Mouse (Mus musculus): ENCODE data around the gene Ppp2r3c.
"Not testable (repeated sequence)": the region's sequence is repeated elsewhere in the genome, so short reads cannot be mapped to it uniquely, and the experiment has no call there.

Gene Ppp2r3c

GRCm38 (mm10) chr12:55302485-55303441 lies at the start of gene Ppp2r3c:
Gene Ppp2r3c, minus strand, starts transcription at chr12:55302998.
- peak; percentile 90 for DNase-seq (ENCODE audit: low read depth, low spot score)

DNA sequence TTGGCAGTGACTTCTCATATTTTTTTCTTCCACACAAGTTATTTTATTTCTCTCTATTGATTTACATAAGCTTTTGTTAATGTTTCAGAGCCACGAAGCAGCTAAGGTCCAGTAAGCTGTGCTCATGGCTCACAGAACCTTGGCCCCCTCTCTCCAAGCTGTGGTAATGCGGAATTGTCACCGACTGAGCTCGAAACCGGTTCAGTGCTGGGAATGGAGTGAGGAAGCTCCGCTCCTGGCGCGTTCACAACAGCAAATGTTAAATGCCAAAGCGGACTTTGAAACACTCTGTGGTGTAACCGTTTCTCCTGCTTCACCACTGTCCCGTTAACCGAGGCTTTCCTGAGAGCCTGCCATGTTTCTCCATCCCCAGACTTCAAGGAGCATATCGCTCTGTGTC lies 41.8 kb upstream of the Ppp2r3c start:
- no peak for DNase-seq (ENCODE audit: low read depth, low spot score)

GRCm38 (mm10) chr12:55343998-55344397 lies 41.2 kb upstream of the Ppp2r3c start:
- DNase-seq (ENCODE audit: low read depth, low spot score): no peak

GRCm38 (mm10) chr12:55343045-55343444 lies 40.2 kb upstream of the Ppp2r3c start:
- not testable (repeated sequence) for DNase-seq (ENCODE audit: low read depth, low spot score)

DNA sequence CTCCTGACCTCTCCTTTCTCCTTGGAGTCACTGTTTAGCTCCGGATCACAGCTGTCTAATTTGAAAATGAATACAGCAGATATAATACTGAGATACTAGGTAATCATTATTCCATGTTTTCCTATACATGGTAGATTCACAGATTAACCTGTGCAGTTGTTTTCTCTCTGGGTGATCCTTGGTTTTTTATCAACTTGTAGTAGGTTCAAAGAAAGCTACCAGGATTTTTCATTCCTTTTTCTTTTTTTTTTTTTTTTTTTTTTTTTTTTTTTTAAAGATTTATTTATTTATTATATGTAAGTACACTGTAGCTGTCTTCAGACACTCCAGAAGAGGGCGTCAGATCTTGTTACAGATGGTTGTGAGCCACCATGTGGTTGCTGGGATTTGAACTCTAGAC lies 35.7 kb upstream of the Ppp2r3c start:
- not testable (repeated sequence) for DNase-seq (ENCODE audit: low read depth, low spot score)

- no peak for DNase-seq (ENCODE audit: low read depth, low spot score)
Observed at GRCm38 (mm10) chr12:55333662-55334061, 30.9 kb upstream of the Ppp2r3c start.

DNA sequence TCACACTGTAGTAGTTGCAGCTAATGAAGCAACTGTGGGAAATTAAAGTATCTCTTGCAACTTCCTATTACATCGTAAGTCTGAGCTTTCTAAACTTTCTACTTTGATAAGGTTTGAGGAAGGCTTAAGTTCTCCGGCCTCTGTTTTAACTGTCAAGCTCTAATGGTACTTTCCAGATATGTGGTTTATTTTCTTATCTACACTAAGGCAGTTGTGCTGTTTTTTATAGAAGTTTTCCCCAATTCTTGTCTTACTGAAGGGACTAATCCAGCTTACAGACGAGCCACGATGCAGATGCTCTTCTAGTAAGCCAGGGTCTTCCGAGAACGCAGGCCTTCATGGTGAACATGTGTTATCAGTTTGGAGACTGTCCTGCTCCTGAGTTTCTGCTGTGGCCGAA lies 26.6 kb upstream of the Ppp2r3c start:
- no peak for DNase-seq (ENCODE audit: low read depth, low spot score)

GRCm38 (mm10) chr12:55328784-55329183 lies 26.0 kb upstream of the Ppp2r3c start:
- DNase-seq (ENCODE audit: low read depth, low spot score): no peak

DNA sequence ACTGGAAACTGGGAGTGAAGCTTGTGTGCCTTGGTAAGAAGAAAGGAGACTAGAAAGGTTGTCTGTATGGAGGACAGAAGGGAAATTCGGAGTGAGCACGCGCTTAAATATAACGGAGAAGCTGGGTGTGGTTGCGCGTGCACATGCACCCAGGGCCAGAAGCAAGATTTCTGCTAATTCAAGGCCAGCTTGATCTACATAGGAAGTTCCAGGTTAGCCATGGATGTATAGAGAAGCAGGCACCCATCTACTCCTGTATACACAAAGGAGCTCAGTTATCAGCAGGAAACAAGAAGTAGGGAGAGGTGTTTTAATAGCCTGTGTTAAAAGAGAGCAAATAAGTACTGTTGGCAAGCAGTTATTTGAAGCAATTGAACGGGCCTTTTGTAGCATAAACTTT lies 22.9 kb upstream of the Ppp2r3c start:
- no peak for DNase-seq (ENCODE audit: low read depth, low spot score)

- DNase-seq (ENCODE audit: low read depth, low spot score): no peak
Observed at GRCm38 (mm10) chr12:55321642-55322291, 19.0 kb upstream of the Ppp2r3c start.

- peak; percentile 76 for DNase-seq (ENCODE audit: low read depth, low spot score)
Observed at GRCm38 (mm10) chr12:55315192-55315591, 12.4 kb upstream of the Ppp2r3c start.

DNA sequence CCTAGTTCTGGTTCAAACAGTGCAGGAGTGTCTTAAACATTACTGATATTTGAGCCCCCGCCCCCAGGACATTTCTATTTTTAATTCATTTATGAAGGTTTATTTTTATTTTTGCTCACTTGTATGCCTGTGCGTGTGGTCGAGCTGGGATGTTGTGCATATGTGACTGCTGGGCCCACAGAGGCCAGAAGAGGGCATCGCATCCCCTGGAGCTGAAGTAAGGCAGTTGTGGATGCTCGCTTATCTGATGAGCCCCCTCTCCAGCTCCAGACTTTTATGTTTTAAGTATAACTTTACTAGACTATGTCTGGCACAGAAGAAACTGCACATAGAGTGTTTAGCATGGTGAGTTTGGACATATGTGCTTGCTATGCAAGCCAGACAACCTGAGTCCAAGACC lies 11.1 kb upstream of the Ppp2r3c start:
- DNase-seq (ENCODE audit: low read depth, low spot score): no peak

GRCm38 (mm10) chr12:55311841-55312240 lies 9.0 kb upstream of the Ppp2r3c start:
- no peak for DNase-seq (ENCODE audit: low read depth, low spot score)

DNA sequence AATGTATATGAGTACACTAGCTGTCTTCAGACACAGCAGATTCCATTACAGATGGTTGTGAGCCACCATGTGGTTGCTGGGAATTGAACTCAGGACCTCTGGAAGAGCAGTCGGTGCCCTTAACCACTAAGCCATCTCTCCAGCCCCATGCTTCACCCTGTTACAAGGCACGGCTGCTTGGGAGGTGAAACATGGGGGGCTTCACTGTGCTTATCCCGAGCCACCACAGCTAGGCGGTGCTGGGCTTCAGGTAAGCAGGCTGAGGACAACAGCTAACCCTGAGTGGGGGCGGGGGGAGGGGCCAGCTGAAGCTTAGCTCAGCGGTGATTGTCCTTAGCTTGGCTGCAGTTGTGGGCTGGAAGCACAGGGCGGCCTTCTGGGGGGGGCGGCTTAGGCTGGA lies 6.7 kb upstream of the Ppp2r3c start:
- no peak for DNase-seq (ENCODE audit: low read depth, low spot score)

- DNase-seq (ENCODE audit: low read depth, low spot score): no peak
Observed at GRCm38 (mm10) chr12:55308731-55309130, 5.9 kb upstream of the Ppp2r3c start.

- no peak for DNase-seq (ENCODE audit: low read depth, low spot score)
Observed at GRCm38 (mm10) chr12:55307566-55307965, 4.8 kb upstream of the Ppp2r3c start.

GRCm38 (mm10) chr12:55306371-55306770 lies 3.6 kb upstream of the Ppp2r3c start:
- no peak for DNase-seq (ENCODE audit: low read depth, low spot score)

- DNase-seq (ENCODE audit: low read depth, low spot score): peak; percentile 17
Observed at GRCm38 (mm10) chr12:55301472-55302300, 1.1 kb downstream of the Ppp2r3c start.

- DNase-seq (ENCODE audit: low read depth, low spot score): no peak
Observed at GRCm38 (mm10) chr12:55300820-55301351, 1.9 kb downstream of the Ppp2r3c start.

DNA sequence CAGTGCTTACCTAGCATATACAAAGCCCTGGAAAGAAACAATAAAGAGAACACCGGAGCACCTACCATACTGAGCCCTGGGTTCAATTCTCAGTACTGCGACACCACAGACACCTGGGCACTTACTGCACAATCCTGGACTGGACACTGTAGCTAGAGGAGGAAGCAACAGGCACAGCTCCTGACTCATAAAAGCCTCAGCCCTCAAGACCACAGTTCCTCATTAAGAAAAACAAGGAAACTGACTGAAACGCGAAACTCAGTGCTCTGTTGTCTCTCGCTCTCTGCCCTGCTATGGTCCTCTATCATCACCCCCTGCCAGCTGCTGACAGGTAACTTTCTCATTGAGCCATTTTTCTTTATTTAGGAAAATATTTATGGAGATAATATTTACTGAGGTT lies 3.5 kb downstream of the Ppp2r3c start, which contains the start of gene 1110008L16Rik:
Gene 1110008L16Rik, plus strand, starts transcription at position 242 of the 400 bp plus-strand sequence.
- DNase-seq (ENCODE audit: low read depth, low spot score): no peak

- no peak for DNase-seq (ENCODE audit: low read depth, low spot score)
Observed at GRCm38 (mm10) chr12:55298112-55298511, 4.7 kb downstream of the Ppp2r3c start.

Measured in embryo, embryonic 11.5 days (tissue).